Mouse (Mus musculus): Measurements from ENCODE around the gene Lpcat1.

Lpcat1 gene

GRCm38 (mm10) chr13:73476796-73477195 lies 9.8 kb downstream of the Lpcat1 start:
- DNase-seq (ENCODE audit: low spot score) = no peak

GRCm38 (mm10) chr13:73477841-73478240 lies 10.8 kb downstream of the Lpcat1 start:
- no peak for DNase-seq (ENCODE audit: low spot score)

GRCm38 (mm10) chr13:73482476-73482875 lies 15.5 kb downstream of the Lpcat1 start:
- DNase-seq (ENCODE audit: low spot score) = no peak

DNA sequence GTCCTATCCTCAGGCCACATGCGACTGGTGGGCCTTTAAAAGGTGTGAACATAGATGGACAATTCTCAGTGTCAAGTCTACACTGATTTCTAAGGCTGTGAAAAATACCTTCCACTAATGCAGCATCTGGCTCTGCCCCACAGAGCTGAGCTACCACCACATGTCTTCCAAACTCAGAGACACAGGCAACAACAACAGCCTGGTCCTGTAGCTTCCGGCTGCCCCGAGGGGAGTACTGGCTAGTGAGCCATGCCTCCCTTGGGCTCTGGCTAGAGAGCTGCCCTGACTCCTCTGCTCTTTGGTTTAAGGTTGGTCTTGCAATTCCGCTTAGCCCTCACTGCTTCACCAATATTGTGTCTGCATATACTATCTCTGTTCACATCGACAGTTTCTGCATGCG lies 16.3 kb downstream of the Lpcat1 start:
- DNase-seq (ENCODE audit: low spot score) = no peak

DNA sequence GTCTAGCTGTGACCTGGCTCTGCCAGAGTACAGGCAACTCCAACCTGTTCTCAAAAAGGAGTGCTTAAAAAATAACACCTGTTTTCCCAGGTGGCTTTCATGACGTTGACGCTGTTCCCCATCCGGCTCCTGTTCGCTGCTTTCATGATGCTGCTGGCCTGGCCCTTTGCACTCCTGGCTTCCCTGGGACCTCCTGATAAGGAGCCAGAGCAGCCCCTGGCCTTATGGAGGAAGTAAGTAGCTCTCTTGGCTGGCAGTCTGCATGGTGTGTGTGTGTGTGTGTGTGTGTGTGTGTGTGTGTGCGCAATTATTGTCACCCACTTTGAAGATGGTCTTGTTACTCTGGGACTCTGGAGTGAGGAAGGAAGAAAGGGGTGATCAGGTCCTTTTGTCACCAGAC lies 17.2 kb downstream of the Lpcat1 start:
- no peak for DNase-seq (ENCODE audit: low spot score)

- DNase-seq (ENCODE audit: low spot score) = no peak
Observed at GRCm38 (mm10) chr13:73488105-73488504, 21.1 kb downstream of the Lpcat1 start.

- no peak for DNase-seq (ENCODE audit: low spot score)
Observed at GRCm38 (mm10) chr13:73488707-73489106, 21.7 kb downstream of the Lpcat1 start.

GRCm38 (mm10) chr13:73489986-73490385 lies 23.0 kb downstream of the Lpcat1 start:
- DNase-seq (ENCODE audit: low spot score) = no peak

DNA sequence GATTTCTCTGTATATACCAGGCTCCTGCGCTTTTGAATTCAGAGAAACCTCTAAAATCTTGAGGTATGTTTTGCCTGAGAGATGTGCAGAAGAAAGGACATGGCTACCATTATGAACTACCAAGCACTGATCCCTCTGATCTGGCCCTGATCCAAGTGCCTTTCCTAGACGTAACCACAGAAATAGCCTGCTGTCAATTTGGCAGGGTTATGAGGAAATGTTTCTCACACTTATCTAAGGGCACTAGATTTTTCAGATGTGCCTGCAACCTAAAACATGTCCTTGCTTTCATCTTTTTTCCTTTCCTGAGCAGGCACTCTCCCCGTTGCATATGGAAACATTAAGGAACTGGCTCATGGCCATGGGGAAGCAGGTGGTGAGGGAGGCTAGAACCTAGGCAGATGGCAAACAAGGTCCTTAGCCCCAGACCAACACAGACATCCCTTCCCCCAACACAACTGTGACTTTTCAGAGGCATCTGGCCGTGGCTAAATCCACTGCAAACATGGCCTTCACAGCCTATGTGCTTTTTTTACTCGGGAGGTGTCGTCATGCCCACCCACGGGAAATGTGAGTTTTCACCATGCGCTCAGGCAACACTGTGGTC lies 23.7 kb downstream of the Lpcat1 start:
- DNase-seq (ENCODE audit: low spot score) = no peak

DNA sequence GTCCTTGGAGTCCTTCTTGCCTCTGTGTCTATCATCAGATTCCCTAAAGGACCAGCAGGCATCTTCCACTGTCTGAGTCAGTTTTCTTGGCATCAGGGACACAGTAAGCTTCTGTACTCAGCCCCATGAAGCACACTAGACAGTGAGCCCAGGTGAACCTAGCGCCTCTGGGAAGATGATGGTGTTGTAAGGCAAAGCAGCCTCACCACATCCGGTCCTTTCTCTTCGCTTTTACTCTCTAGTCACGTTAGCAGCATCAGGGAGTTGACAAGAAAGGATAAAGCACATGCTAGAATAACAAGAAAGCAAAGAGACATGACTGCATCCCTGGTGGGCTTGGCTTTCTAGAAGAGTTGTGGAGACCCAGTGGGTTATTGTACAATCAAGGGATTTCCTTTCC lies 26.2 kb downstream of the Lpcat1 start:
- DNase-seq (ENCODE audit: low spot score) = no peak

GRCm38 (mm10) chr13:73494528-73494927 lies 27.5 kb downstream of the Lpcat1 start:
- DNase-seq (ENCODE audit: low spot score) = no peak

DNA sequence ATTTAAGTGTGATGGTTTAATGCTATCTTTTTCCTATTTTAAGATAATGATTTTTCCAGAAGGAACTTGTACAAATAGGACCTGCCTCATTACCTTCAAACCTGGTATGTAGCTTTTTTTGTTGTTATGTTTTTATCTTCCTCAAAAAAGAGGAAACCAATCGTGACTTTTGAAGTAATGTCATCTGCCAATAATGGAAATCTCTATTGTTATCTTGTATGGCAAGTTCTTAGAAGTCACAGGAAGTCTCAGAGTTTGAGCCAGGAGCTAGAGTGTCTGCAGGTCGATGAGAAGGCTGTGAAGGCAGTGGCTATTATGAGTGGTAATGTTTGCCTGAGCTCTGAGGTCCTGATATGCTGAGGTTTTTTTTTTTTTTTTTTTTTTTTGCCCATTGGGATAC lies 29.1 kb downstream of the Lpcat1 start:
- no peak for DNase-seq (ENCODE audit: low spot score)

DNA sequence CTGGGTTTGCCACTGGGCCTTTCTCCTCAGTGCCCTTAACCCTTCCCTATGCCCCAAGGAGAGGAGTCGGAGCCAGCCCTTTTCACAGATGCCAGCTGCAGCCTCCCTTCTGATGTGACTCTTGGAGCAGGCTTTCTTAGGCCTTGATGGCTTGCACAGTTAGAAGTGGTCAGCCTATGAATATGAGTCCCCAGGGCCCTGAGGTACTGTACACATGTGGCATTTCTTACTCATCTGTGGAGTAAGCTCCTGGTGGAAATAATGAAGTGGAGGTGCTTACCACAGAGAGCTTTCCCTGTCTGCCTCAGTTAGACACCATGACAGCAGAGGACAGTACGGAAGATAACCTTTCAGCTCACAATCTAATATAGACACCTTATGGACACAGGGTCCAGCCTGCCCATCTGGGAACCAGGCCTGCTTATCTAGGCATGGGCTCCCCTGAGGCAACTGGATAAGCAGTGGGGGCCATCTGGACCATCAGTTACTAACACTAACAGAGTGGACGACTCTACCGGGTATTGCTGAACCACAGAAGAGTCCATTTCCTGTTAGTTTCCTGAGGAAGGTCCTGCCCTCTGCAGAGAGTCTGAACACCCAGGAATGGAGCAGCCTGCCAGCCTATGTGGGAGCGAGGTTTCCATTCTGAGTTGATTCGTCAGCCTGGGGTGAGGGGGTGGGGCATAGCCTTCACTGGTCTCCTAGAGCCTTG lies 33.1 kb downstream of the Lpcat1 start:
- DNase-seq (ENCODE audit: low spot score) = no peak

- no peak for DNase-seq (ENCODE audit: low spot score)
Observed at GRCm38 (mm10) chr13:73502719-73503118, 35.7 kb downstream of the Lpcat1 start.

- DNase-seq (ENCODE audit: low spot score) = peak; percentile 77
Observed at GRCm38 (mm10) chr13:73505686-73506467, 38.9 kb downstream of the Lpcat1 start.

- DNase-seq (ENCODE audit: low spot score) = no peak
Observed at GRCm38 (mm10) chr13:73508817-73509550, 42.0 kb downstream of the Lpcat1 start.

GRCm38 (mm10) chr13:73509869-73510268 lies 42.9 kb downstream of the Lpcat1 start:
- DNase-seq (ENCODE audit: low spot score) = no peak

GRCm38 (mm10) chr13:73512776-73513673 lies 46.0 kb downstream of the Lpcat1 start:
- peak; percentile 43 for DNase-seq (ENCODE audit: low spot score)

- no peak for DNase-seq (ENCODE audit: low spot score)
Observed at GRCm38 (mm10) chr13:73516886-73517285, 49.9 kb downstream of the Lpcat1 start.

DNA sequence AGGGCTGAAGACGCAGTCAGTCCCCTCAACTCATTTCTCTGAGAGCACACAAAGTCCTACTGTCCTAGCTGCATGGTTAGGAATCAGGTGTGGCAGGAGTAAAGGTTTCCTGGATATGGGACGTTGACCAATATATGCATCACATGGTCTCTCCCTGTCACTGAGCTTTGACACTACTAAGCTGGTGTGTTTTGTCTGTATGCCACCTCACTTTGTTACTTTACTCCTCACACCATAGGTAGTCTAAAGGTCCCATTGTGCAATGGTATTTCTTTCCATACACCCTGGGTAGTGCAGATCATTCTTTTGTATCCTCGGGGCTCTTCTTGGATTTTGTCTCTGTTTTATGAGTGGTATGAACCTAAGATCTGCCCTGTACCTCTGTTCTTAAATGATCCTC lies 66.7 kb downstream of the Lpcat1 start:
- no peak for DNase-seq (ENCODE audit: low spot score)

DNA sequence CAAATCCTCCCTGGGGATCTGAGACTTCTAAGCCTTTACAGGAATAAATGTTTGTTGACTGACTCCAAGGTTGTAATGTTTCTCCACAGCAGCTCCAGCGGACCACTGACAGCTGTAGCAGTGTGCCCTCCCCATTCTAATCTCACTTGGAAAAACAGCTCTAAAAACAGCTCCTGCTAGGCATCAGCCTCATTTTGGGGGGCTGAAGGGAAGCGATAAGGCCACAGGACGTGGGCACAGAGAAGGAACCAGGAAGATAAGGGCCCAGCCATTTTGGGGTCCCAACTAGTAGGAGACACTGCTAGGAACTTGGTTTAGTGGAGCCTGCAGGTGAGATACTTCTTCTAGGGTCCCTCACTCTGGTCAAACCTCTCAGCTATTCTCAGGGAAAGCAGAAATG lies 68.3 kb downstream of the Lpcat1 start:
- DNase-seq (ENCODE audit: low spot score) = no peak

All from ovary, postnatal 36 days (tissue).